Mouse (Mus musculus): ENCODE data around the gene Tfap2c. TPM values are rescaled to one million over a fixed set of nuclear protein-coding genes. Genes with fewer than 3 reads are reported as not detected.
A peak's percentile ranks its signal among the peaks of the same experiment; 100 is the strongest.

Gene Tfap2c
- polyA plus RNA-seq, 1 experiment from 2014 or later, result 6.3 TPM

DNA sequence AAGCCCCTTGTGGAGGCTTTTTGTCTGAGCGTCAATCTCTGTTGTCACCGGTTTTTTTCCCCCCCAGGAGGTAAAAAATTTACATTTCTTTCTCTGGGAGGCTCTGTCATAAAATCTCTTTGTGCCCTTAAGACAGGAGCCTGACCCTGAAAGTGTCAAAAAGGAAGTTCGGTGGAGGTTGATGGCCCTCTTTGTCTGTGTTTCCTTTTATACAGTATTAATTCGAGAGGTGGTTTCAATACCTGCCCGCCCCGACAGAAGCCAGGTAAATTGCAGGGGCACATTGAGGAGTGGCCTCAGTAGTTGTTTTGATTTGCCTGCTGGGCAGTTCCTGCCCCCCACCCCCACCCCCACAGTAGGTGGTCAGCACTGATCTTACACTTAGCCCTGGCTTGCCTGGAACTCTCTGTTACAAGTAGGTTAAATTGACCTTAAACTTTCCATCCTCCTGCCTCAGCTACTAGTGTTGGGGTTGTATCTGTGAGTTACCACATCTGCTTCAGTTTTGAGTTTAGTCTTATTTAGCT is 4.7 kb upstream of the Tfap2c start:
- Histone ChIP-seq H3K4me1 (peaks cover 37% of the 10 kb centered on the region), H3K4me3 (no peak overlapping the region), H3K9me3 (replicated peaks) (peaks cover 10% of the 10 kb centered on the region; the same call in 1 of the 2 replicates), H3K27me3 (ENCODE audit: low read depth, poor library complexity, severe bottlenecking) (peaks cover 88% of the 10 kb centered on the region), H3K36me3 (no peaks in the 10 kb centered on the region), H3K27ac (replicated peaks) (no peak overlapping the region)
- whole genome bisulfite sequencing, result 11% methylated on average over 6 of the region's 6 CpGs
- DNase-seq (ENCODE audit: low spot score), result no peak

- Histone ChIP-seq H3K27me3 (ENCODE audit: low read depth, poor library complexity, severe bottlenecking) (peaks cover 94% of the 10 kb centered on the region), H3K4me1 (peaks cover 47% of the 10 kb centered on the region), H3K4me3 (no peak overlapping the region), H3K36me3 (no peaks in the 10 kb centered on the region), H3K27ac (replicated peaks) (no peak overlapping the region), H3K9me3 (replicated peaks) (no peaks in the 10 kb centered on the region)
- under 1% methylated on average over 35 of the region's 35 CpGs for WGBS
- peak; percentile 44 for DNase-seq (ENCODE audit: low spot score)
Observed at GRCm38 (mm10) chr2:172545592-172546235, 3.7 kb upstream of the Tfap2c start.

- no peaks in the 10 kb centered on the region for H3K9me3 ChIP-seq (replicated peaks)
- no peak overlapping the region for H3K27ac ChIP-seq (replicated peaks)
- no peaks in the 10 kb centered on the region for H3K36me3 ChIP-seq
- no peak overlapping the region for H3K4me3 ChIP-seq
- H3K4me1 ChIP-seq, result peaks cover 56% of the 10 kb centered on the region
- DNase-seq (ENCODE audit: low spot score), result no peak
- H3K27me3 ChIP-seq (ENCODE audit: low read depth, poor library complexity, severe bottlenecking), result peaks cover 94% of the 10 kb centered on the region
- WGBS, result 7% methylated on average over 16 of the region's 16 CpGs
Observed at GRCm38 (mm10) chr2:172546551-172546950, 2.8 kb upstream of the Tfap2c start.

- peak overlapping the region; percentile 34 for H3K4me3 ChIP-seq
- under 1% methylated on average over 21 of the region's 21 CpGs for WGBS
Observed at GRCm38 (mm10) chr2:172547116-172547515, 2.3 kb upstream of the Tfap2c start.

DNA sequence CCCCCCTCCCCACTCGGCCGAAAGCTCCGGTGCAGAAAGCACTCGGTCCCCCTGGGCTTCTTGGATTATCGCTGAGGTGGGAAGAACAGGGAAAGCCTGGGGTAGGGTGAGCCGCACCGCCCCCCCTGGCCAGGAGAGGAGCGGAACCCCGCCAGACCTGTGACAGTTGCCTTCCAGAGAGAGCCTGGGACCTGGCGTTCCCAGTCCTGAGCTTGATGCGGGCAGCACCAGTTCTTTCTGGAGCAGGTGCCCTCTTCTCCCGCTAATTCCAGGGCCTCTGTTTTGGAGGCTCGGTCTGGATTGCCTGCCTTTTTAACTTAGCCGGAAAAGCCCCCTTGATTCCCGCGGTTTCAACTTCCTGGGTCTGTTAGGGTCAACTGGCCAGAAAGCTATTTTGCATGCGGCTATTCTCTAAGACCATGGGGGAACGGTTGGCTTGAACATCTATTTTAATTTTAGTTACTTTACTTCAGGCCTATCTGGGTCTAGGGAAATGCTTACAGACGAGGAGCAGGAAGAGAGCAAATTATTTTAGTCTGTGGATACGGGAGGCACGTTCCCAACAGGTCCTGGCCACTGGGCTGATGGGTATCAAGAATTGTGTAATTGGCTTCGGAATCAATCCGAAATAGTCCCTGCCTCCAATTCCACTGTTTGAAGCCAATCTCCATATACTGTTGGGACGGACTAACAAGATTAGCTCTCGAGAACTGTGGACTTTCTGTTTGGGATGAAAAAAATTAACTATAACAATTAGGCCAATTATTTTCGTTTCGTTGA is 1.4 kb upstream of the Tfap2c start:
- peak; percentile 56 for DNase-seq (ENCODE audit: low spot score)
- Histone ChIP-seq H3K4me1 (peaks cover 66% of the 10 kb centered on the region), H3K27ac (replicated peaks) (no peak overlapping the region), H3K9me3 (replicated peaks) (no peaks in the 10 kb centered on the region), H3K27me3 (ENCODE audit: low read depth, poor library complexity, severe bottlenecking) (peaks cover 100% of the 10 kb centered on the region), H3K4me3 (peak overlapping the region; percentile 34), H3K36me3 (no peaks in the 10 kb centered on the region)
- 2% methylated on average over 27 of the region's 27 CpGs for WGBS

More at GRCm38 (mm10) chr2:172547116-172547515, 2.3 kb upstream of the Tfap2c start:
- DNase-seq (ENCODE audit: low spot score), result peak; percentile 64
- Histone ChIP-seq H3K9me3 (replicated peaks) (no peaks in the 10 kb centered on the region), H3K27ac (replicated peaks) (no peak overlapping the region), H3K36me3 (no peaks in the 10 kb centered on the region), H3K27me3 (ENCODE audit: low read depth, poor library complexity, severe bottlenecking) (peaks cover 95% of the 10 kb centered on the region), H3K4me1 (peaks cover 60% of the 10 kb centered on the region)

GRCm38 (mm10) chr2:172548672-172549255 is 629 bp upstream of the Tfap2c start:
- under 1% methylated on average over 27 of the region's 27 CpGs for WGBS
- H3K4me3 ChIP-seq, result peak overlapping the region; percentile 50

DNA sequence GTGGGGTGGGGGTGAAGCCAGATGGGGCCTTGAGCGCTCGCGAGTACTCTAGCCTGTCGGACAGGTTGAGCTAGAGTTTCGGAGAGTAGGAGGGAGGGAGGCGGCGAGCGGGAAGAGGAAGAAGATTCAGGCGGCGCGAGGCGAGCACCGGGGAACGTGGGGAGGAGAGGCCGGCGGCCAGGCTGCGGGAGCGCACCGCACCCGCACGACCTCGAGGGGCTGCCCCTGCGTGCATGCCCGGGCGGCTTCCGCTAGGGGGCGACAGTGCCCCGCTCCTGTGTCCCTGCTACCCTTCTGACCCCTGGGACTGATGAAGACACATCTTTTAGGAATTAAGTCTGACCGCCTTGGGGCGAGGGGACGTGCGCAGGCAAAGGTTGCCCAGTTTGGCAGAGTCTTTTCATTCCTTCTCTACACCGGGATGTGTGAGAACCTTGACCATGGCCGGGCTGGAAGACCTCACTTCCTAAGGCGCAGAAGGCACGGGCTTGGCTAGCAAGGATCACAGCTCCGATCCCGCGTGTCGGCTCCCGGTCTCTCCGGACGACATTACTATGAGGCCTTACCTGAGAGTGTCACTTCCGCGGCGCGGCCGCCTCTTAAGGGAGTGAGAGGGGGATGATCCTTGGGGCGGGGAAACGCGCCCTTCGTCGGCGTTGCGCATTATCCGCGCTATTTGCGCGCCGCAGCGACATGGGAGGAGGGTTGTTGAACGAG is 1.1 kb downstream of the Tfap2c start:
- no peaks in the 10 kb centered on the region for H3K36me3 ChIP-seq
- H3K27ac ChIP-seq (replicated peaks), result peak overlapping the region; percentile 39; the same call in 1 of the 2 replicates
- H3K4me1 ChIP-seq, result peaks cover 76% of the 10 kb centered on the region
- DNase-seq (ENCODE audit: low spot score), result peak; percentile 91
- under 1% methylated on average over 59 of the region's 62 CpGs for WGBS
- H3K27me3 ChIP-seq (ENCODE audit: low read depth, poor library complexity, severe bottlenecking), result peaks cover 100% of the 10 kb centered on the region
- no peaks in the 10 kb centered on the region for H3K9me3 ChIP-seq (replicated peaks)
- H3K4me3 ChIP-seq, result peak overlapping the region; percentile 50

More at GRCm38 (mm10) chr2:172548672-172549255, 629 bp upstream of the Tfap2c start:
- peaks cover 100% of the 10 kb centered on the region for H3K27me3 ChIP-seq (ENCODE audit: low read depth, poor library complexity, severe bottlenecking)
- no peak overlapping the region for H3K27ac ChIP-seq (replicated peaks)
- H3K36me3 ChIP-seq, result no peaks in the 10 kb centered on the region
- H3K4me1 ChIP-seq, result peaks cover 70% of the 10 kb centered on the region
- peak; percentile 49 for DNase-seq (ENCODE audit: low spot score)
- no peaks in the 10 kb centered on the region for H3K9me3 ChIP-seq (replicated peaks)

DNA sequence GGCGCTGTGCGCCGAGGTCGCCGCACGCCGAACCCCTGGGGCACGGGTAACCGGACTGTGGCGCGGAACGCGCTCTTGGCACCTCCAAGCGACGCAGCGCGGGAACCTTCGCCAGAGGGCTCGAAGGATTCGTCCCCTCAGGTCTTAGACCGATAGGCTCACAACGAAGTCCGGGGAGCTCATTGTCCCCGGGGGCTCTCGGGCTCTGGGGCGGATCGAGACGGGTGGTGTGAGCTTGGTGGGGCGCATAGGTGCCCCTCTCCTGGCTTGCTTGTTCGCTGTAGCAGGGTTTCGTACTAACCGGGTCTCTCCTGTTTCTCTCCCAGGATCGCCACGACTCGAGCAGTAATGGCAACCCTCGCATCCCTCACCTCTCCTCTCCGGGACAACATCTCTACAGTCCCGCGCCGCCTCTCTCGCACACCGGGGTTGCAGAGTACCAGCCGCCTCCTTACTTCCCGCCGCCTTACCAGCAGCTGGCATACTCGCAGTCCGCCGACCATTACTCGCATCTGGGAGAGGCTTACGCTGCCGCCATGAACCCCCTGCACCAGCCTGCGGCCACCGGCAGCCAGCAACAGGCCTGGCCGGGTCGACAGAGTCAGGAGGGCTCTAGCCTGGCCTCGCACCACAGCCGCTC is 1.8 kb downstream of the Tfap2c start:
- peak overlapping the region; percentile 50 for H3K4me3 ChIP-seq
- WGBS, result under 1% methylated on average over 57 of the region's 57 CpGs
- peaks cover 69% of the 10 kb centered on the region for H3K4me1 ChIP-seq
- peaks cover 100% of the 10 kb centered on the region for H3K27me3 ChIP-seq (ENCODE audit: low read depth, poor library complexity, severe bottlenecking)
- peak; percentile 71 for DNase-seq (ENCODE audit: low spot score)
- no peaks in the 10 kb centered on the region for H3K36me3 ChIP-seq
- H3K9me3 ChIP-seq (replicated peaks), result no peaks in the 10 kb centered on the region
- H3K27ac ChIP-seq (replicated peaks), result peak overlapping the region; percentile 39; the same call in 1 of the 2 replicates

DNA sequence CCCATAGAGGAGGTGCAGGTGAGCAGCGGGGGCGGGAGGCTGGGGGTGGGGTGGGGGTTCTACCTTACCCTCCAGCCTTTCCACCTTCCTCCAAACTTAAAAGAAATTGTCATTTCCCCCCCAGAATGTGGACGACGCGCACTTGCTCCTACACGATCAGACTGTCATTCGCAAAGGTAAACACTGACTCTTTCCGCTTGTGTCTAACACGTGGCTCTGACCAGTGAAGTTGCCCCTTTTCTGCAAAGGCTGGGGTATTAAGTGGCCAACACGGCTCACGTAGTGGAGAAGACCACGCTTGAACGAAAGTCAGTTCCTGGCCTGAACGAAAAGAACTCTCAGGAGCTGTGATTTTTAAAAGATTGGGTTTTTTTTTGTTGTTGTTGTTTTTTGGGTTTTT is 2.5 kb downstream of the Tfap2c start:
- Histone ChIP-seq H3K9me3 (replicated peaks) (no peaks in the 10 kb centered on the region), H3K4me3 (peak overlapping the region; percentile 50), H3K4me1 (peaks cover 71% of the 10 kb centered on the region), H3K36me3 (no peaks in the 10 kb centered on the region), H3K27me3 (ENCODE audit: low read depth, poor library complexity, severe bottlenecking) (peaks cover 100% of the 10 kb centered on the region), H3K27ac (replicated peaks) (no peak overlapping the region; the same call in 1 of the 2 replicates)
- peak; percentile 42 for DNase-seq (ENCODE audit: low spot score)
- under 1% methylated on average over 14 of the region's 14 CpGs for WGBS

GRCm38 (mm10) chr2:172552666-172553065 is 3.3 kb downstream of the Tfap2c start:
- 2% methylated on average over 6 of the region's 6 CpGs for WGBS
- Histone ChIP-seq H3K4me1 (peaks cover 68% of the 10 kb centered on the region), H3K36me3 (no peaks in the 10 kb centered on the region), H3K9me3 (replicated peaks) (no peaks in the 10 kb centered on the region), H3K27me3 (ENCODE audit: low read depth, poor library complexity, severe bottlenecking) (peaks cover 100% of the 10 kb centered on the region), H3K27ac (replicated peaks) (no peak overlapping the region), H3K4me3 (no peak overlapping the region)
- DNase-seq (ENCODE audit: low spot score), result no peak

DNA sequence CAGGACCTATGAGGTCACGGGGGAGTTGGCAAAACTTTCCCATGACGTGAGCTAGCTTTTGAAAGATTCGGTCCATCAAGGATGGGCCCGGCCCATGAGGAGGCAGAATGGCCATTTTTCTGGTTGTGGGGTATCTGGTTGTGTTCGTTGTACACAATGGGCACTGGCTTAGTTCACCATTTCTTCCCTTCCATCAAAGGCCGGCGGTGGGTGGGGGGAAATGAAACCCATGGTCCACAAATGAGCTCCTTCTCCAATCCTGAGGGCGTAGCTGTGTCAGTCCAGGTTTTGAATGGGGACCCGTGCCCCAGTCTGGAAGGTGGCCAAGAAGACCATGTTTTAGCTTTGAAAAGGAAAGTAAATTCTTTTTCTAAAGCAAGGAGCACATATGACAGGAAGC is 4.8 kb downstream of the Tfap2c start:
- H3K9me3 ChIP-seq (replicated peaks), result no peaks in the 10 kb centered on the region
- no peak for DNase-seq (ENCODE audit: low spot score)
- peaks cover 99% of the 10 kb centered on the region for H3K27me3 ChIP-seq (ENCODE audit: low read depth, poor library complexity, severe bottlenecking)
- H3K27ac ChIP-seq (replicated peaks), result no peak overlapping the region
- WGBS, result 63% methylated on average over 9 of the region's 9 CpGs
- peaks cover 65% of the 10 kb centered on the region for H3K4me1 ChIP-seq
- no peaks in the 10 kb centered on the region for H3K36me3 ChIP-seq
- H3K4me3 ChIP-seq, result no peak overlapping the region
